Mouse (Mus musculus) limb, embryonic 13.5 days (tissue): ENCODE data around the gene Mtmr3. TPM values are rescaled to one million over a fixed set of nuclear protein-coding genes. Genes with fewer than 3 reads are reported as not detected.

ENCODE experiments used
- ATAC-seq: fragments of 200-750 bp; cut with Nextera tagmentation; 2 replicates; pipeline ENCODE4 v1.8.0; 2017; ENCODE audit warnings: low read depth, moderate number of reproducible peaks, moderate TSS enrichment; ENCODE audit not compliant: low FRiP score
- H3K27ac ChIP-seq: fragments of 300-500 bp; sonication (generic); 2 replicates; pipeline ENCODE4 v1.5.1; 2015; ENCODE audit warnings: inconsistent platforms, mild to moderate bottlenecking, moderate library complexity
- H3K27me3 ChIP-seq: fragments of 300-500 bp; sonication (generic); 2 replicates; pipeline ENCODE4 v1.6.1; 2015; ENCODE audit warnings: mild to moderate bottlenecking, inconsistent platforms
- H3K36me3 ChIP-seq: fragments of 300-500 bp; sonication (generic); 2 replicates; pipeline ENCODE4 v1.6.1; 2015; ENCODE audit warnings: inconsistent platforms, mild to moderate bottlenecking, moderate library complexity
- H3K4me1 ChIP-seq: fragments of 300-500 bp; sonication (generic); 2 replicates; pipeline ENCODE4 v1.6.1; 2015; ENCODE audit warnings: inconsistent platforms
- H3K4me2 ChIP-seq: fragments of 300-500 bp; sonication (generic); replicated peaks from 2 replicates; pipeline ENCODE4 v1.6.1; 2015; ENCODE audit warnings: inconsistent platforms, mild to moderate bottlenecking, moderate library complexity
- H3K4me3 ChIP-seq: fragments of 300-500 bp; sonication (generic); 2 replicates; pipeline ENCODE4 v1.5.1; 2015; ENCODE audit warnings: moderate library complexity, mild to moderate bottlenecking, inconsistent platforms
- H3K9ac ChIP-seq: fragments of 300-500 bp; sonication (generic); 2 replicates; pipeline ENCODE4 v1.6.1; 2015; ENCODE audit warnings: mild to moderate bottlenecking, inconsistent platforms
- H3K9me3 ChIP-seq: fragments of 300-500 bp; sonication (generic); 2 replicates; pipeline ENCODE4 v1.6.1; 2016; ENCODE audit warnings: inconsistent platforms
- WGBS: fragments of 180-500 bp; shearing (Covaris S2); methylation state at CpG from one replicate; pipeline ENCODE4 v1.1.7; 2015; 5-methylcytosine and 5-hydroxymethylcytosine counted together
- polyA plus RNA-seq: library from polyadenylated mRNA; unstranded; fragments of >200 nt; fragmentation: Nextera tagmentation; extraction: Ambion mirVana; gene quantifications from 2 replicates; pipeline ENCODE4 v1.2.1, GENCODE M21; 2015

The Mtmr3 gene
- polyA plus RNA-seq, 1 experiment from 2014 or later: 30.4 TPM

DNA sequence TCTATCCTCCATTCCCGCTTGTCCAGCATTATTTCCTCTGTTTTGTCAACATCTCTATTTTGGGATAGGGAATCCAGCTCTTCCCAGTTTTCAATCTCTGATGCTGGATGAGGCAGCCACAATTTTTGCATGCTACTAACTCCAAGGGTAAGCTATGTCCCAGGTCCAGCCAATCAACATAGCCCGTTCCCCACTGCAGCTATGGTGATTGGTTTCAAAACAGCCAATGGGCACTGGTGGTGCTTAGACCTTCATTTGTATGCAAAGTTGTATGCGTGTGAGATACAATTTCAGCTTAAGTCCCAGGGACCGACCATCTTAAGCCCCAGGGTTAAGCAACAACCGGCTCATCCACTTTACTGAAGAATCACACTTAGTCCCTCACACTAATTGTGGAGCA is 28.3 kb upstream of the Mtmr3 start:
- Histone ChIP-seq H3K9ac (no peak overlapping the region), H3K4me1 (no peaks in the 10 kb centered on the region), H3K27ac (no peak overlapping the region), H3K36me3 (no peaks in the 10 kb centered on the region), H3K4me3 (no peak overlapping the region), H3K27me3 (no peaks in the 10 kb centered on the region), H3K4me2 (no peak overlapping the region), H3K9me3 (no peaks in the 10 kb centered on the region)
- 62% methylated on average over 5 of the region's 5 CpGs for WGBS
- ATAC-seq: no peak

DNA sequence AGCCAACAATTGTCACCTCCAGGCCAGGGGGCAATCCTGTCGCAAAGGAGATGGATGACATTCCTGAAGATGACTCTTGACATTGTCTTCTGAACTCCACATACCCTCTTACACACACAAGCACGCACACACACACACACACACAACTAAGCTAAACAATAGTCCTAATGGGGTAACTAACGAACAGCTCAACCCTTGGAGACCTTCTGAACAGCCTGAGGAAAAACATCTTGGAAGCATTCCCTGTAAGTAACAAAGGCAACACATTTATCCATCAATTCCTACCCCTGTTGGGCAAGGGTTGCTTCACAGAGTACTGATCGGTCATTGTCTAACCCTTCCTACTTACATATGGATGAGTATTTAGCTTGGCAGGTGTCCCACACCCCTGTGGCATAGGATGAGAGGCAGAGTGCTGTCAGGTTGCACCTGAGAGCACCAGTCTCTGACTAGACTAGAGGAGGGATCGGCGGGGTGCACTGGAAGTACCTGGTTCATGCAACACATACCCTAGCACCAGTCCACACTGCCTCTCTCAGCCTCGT is 27.9 kb upstream of the Mtmr3 start:
- no peaks in the 10 kb centered on the region for H3K9me3 ChIP-seq
- H3K36me3 ChIP-seq: no peaks in the 10 kb centered on the region
- no peak overlapping the region for H3K4me3 ChIP-seq
- no peak overlapping the region for H3K4me2 ChIP-seq
- no peak for ATAC-seq
- no peaks in the 10 kb centered on the region for H3K27me3 ChIP-seq
- 70% methylated on average over 7 of the region's 7 CpGs for WGBS
- no peak overlapping the region for H3K27ac ChIP-seq
- no peak overlapping the region for H3K9ac ChIP-seq
- H3K4me1 ChIP-seq: no peaks in the 10 kb centered on the region

DNA sequence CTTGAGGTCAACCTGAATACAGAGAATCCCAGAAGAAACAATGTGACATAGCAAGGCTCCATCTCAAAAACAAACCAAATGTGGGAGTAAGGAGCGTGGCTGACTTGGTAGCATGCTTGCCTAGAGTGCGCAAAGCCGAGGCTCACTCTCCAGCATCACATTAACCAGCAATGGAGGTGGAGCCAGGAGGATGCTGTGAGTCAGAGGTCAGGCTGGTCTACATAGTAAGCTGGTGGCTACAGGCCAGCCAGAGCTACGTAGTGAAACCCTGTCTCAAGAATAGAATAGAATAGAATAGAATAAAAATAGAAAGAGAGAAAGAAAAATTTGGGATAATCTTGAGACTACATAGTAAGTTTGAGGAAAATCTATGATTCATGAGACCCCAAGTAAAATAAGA is 27.2 kb upstream of the Mtmr3 start:
- Histone ChIP-seq H3K27ac (no peak overlapping the region), H3K4me1 (no peaks in the 10 kb centered on the region), H3K36me3 (no peaks in the 10 kb centered on the region), H3K9ac (no peak overlapping the region), H3K4me3 (no peak overlapping the region), H3K27me3 (no peaks in the 10 kb centered on the region), H3K4me2 (no peak overlapping the region), H3K9me3 (no peaks in the 10 kb centered on the region)
- WGBS: 69% methylated on average over 4 of the region's 4 CpGs
- ATAC-seq: no peak

DNA sequence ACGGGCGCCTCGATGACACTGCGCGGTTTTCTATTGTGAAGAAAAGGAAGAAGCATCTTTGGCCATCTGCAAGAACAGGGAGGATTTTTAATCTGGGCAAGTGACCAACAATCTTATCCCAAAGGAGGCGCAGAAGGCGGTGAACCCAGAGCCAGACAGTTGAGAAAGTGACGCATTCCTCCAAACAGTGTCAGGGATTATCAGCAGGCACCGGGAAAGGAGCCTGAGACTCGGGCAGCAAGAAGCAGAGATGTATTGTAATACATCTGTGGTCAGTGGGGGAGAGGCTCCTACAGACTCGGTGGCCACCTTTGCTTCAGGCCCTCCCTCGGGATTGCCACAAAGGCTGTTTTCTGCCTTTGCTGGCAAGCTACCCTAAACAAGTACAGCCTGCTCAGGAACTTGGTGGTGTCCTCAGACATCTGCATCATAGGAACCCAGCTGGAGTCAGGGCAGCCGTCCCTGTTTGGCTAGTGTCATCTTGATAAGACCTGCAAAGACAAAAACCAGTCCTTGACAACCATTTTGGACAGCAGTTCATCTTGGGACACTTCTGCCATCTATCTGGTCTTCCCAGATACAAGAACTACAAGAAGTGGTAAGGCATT is 25.9 kb upstream of the Mtmr3 start:
- no peak overlapping the region for H3K9ac ChIP-seq
- no peaks in the 10 kb centered on the region for H3K36me3 ChIP-seq
- no peak overlapping the region for H3K4me2 ChIP-seq
- H3K27me3 ChIP-seq: no peaks in the 10 kb centered on the region
- no peaks in the 10 kb centered on the region for H3K9me3 ChIP-seq
- H3K4me3 ChIP-seq: no peak overlapping the region
- ATAC-seq: no peak
- H3K27ac ChIP-seq: no peak overlapping the region
- WGBS: 64% methylated on average over 13 of the region's 13 CpGs
- no peaks in the 10 kb centered on the region for H3K4me1 ChIP-seq

DNA sequence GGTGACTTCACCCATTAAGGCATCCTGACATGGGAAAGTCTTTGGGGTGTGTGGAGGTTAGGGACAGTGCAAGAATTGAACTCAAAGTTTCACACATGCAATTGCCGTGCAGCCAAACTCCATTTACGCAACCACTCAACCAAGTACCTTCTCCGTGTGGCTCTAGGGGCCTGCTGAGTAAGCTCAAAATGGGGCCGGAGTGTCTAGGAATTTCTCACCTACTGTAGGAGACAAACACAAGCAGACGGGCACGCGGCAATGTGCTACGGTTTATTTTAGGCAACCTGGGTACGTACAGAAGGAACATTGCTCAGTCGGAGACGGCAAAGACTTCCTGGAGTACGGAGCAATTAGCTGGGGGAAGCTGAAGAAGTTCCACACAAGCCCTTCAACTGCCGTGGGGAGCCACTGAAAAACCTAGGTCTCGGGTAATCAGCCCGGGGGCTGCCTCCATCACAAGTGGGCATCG is 25.4 kb upstream of the Mtmr3 start, which contains the start of gene Gm11032:
Gene Gm11032, plus strand, starts transcription at position 51 of the 469 bp plus-strand sequence.
- Histone ChIP-seq H3K4me1 (no peaks in the 10 kb centered on the region), H3K4me2 (no peak within 1 kb of the TSS)

DNA sequence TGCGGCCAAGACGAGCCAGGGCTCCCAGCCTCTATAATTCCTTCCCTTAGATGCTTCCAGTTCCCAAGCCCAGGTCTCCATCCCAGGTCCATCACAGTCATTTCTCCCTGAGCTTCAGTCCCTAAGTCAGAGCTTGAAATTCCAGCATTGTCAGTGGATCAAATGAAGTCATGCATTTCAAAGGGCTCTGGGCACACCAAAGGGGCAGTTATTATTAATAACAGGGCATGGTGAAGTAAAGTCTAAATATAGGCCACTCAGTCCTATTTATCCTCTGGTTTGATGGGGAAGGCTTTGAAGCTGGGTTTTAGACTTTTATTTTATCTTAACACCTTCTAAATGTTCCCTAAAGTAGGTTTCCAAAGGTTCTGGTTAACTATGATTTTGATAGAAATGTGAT is 17.2 kb upstream of the Mtmr3 start:
- H3K27ac ChIP-seq: no peak overlapping the region; the same call in 1 of the 2 replicates
- 48% methylated on average over 2 of the region's 2 CpGs for WGBS

More for the DNA sequence above, 25.4 kb upstream of the Mtmr3 start, which contains the start of gene Gm11032:
- Histone ChIP-seq H3K9ac (no peak within 1 kb of the TSS), H3K27ac (no peak within 1 kb of the TSS), H3K4me3 (no peak within 1 kb of the TSS), H3K9me3 (no peaks in the 10 kb centered on the region), H3K27me3 (no peaks in the 10 kb centered on the region), H3K36me3 (no peaks in the 10 kb centered on the region)
- 71% methylated on average over 16 of the region's 16 CpGs for WGBS
- ATAC-seq: no peak

DNA sequence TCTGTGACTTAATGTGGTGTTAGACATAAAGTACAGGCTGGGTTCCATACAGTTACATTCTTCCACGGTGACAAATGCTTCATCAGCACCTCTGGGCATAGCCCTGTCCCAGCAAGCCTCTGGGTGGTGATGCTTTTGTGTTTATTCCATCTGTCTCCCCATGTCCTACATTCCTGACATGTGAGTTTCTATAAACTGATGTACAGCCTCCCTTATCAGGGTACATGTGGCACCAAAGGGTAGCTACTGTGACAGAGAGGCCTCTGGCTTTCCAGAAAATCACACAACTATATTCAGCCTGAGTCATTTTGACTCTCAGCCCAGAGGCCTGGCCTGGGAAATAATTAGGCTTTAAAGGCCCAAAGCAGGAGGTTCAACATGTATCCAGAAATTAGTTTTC is 11.9 kb upstream of the Mtmr3 start:
- Histone ChIP-seq H3K4me2 (no peak overlapping the region), H3K4me3 (no peak overlapping the region), H3K27ac (no peak overlapping the region), H3K9me3 (no peaks in the 10 kb centered on the region), H3K36me3 (no peaks in the 10 kb centered on the region), H3K4me1 (peaks cover 20% of the 10 kb centered on the region), H3K27me3 (no peaks in the 10 kb centered on the region), H3K9ac (no peak overlapping the region)
- 75% methylated on average over 1 of the region's 1 CpGs for WGBS
- no peak for ATAC-seq

More for the DNA sequence above, 17.2 kb upstream of the Mtmr3 start:
- ATAC-seq: no peak
- Histone ChIP-seq H3K27me3 (no peaks in the 10 kb centered on the region), H3K9ac (no peak overlapping the region), H3K4me1 (peaks cover 11% of the 10 kb centered on the region; the same call in 1 of the 2 replicates), H3K4me3 (no peak overlapping the region), H3K4me2 (no peak overlapping the region), H3K9me3 (no peaks in the 10 kb centered on the region), H3K36me3 (no peaks in the 10 kb centered on the region)

DNA sequence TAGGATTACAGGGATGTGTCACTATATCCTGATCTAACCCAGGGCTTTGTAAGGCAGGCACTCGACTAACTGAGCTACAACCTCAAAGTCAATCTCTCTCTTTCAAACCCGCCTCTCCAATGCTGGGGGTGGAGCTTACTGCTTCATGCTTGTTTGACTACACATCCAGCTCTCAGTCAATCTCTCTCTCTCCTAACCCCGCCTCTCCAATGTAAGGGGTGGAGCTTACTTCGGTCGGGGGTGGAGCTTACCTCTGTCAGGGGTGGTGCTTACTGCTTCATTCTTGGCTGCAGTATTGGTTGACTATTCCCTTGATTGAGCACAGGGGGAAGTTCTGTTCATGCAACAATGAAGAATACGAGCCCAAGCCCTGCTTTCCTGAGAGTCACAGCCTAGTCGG is 10.8 kb upstream of the Mtmr3 start:
- Histone ChIP-seq H3K4me2 (no peak overlapping the region), H3K4me1 (peaks cover 20% of the 10 kb centered on the region), H3K9me3 (no peaks in the 10 kb centered on the region), H3K4me3 (no peak overlapping the region), H3K36me3 (no peaks in the 10 kb centered on the region), H3K27ac (no peak overlapping the region), H3K9ac (no peak overlapping the region), H3K27me3 (no peaks in the 10 kb centered on the region)
- 52% methylated on average over 7 of the region's 7 CpGs for WGBS
- ATAC-seq: no peak

DNA sequence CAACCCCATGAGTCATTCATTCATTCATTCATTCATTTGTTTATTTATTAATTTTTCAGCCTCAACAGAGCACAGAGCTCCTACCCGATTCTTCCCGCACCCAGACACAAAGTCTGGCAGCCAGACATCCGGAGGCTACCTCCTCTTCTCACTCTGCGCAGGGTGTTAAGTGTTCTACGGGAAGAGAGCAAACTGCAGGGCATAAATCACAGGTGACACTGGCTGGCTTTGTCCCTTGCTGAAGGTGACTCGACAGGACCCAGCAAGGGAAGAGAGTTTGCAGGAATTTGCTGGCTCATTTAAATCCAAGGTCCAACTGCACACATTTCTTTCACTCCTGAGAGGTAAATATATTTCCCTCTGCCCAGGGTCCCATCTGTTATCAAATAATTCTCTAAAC is 9.8 kb upstream of the Mtmr3 start:
- no peak for ATAC-seq
- no peaks in the 10 kb centered on the region for H3K27me3 ChIP-seq
- no peaks in the 10 kb centered on the region for H3K36me3 ChIP-seq
- H3K9me3 ChIP-seq: no peaks in the 10 kb centered on the region
- no peak overlapping the region for H3K4me3 ChIP-seq
- H3K4me2 ChIP-seq: no peak overlapping the region
- no peak overlapping the region for H3K9ac ChIP-seq
- 4% methylated on average over 6 of the region's 6 CpGs for WGBS
- H3K27ac ChIP-seq: no peak overlapping the region
- H3K4me1 ChIP-seq: peaks cover 20% of the 10 kb centered on the region

DNA sequence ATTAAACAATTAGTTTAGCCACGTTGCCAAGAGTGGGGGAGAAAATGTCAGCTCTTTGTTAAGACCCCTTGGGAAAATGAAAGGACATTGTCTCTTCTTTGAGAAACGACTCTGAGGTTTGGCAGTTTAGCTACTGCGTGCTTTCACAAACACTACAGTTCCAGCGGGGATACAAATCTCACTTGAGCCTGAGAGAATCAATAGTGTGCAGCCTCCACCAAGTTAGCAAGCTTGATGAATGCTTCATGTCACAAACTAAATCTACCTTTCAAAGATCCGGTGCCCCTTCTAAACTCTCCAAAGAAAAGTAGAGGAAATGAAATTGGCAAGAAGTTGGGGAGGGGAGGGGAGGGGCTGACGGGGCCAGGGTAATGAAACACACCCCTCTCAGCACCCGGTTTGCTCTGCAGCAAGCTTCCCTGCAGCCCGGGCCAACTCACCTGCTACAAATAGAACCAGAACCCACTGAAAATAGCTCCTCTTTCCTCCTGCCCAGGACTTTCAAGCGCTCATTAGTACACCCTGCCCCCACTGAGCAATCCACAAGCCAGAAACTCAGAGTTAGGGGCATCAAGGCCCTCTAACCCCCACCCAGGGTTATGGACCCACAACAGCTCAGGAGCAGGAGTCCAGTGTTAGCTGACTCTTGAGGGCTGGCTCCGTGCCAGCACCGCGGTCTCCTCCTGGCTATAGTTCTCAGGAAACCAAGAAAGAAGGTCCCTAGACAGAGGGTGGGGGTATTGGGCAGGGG is 8.2 kb upstream of the Mtmr3 start:
- ATAC-seq: no peak
- H3K4me2 ChIP-seq: peak overlapping the region; percentile 38
- no peak overlapping the region for H3K4me3 ChIP-seq
- 28% methylated on average over 12 of the region's 12 CpGs for WGBS
- H3K4me1 ChIP-seq: peaks cover 20% of the 10 kb centered on the region
- H3K36me3 ChIP-seq: no peaks in the 10 kb centered on the region
- H3K9me3 ChIP-seq: no peaks in the 10 kb centered on the region
- H3K27ac ChIP-seq: no peak overlapping the region
- no peak overlapping the region for H3K9ac ChIP-seq
- H3K27me3 ChIP-seq: no peaks in the 10 kb centered on the region

DNA sequence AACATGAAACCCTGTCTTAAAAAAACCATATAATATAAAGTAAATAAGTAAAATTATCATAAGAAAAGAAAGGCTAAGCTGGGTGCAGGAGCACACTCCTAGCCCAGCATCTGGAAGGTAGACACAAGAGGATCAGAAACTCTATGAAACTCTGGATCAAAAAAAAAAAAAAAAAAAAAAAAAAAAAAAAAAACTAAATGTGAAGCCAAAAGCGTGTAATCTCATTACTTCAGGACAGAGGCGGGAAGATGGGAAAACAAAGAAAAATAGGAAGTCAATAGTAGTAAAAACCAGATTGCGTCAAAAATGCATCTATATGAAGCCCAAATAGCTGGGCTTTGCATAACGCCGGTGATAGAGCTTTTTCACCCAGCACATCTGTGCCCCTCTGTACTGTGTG is 7.2 kb upstream of the Mtmr3 start:
- H3K4me2 ChIP-seq: no peak overlapping the region
- no peak overlapping the region for H3K27ac ChIP-seq
- H3K27me3 ChIP-seq: no peaks in the 10 kb centered on the region
- H3K4me1 ChIP-seq: peaks cover 20% of the 10 kb centered on the region
- no peak overlapping the region for H3K9ac ChIP-seq
- H3K36me3 ChIP-seq: no peaks in the 10 kb centered on the region
- ATAC-seq: no peak
- H3K4me3 ChIP-seq: no peak overlapping the region
- H3K9me3 ChIP-seq: no peaks in the 10 kb centered on the region
- WGBS: 76% methylated on average over 5 of the region's 5 CpGs

DNA sequence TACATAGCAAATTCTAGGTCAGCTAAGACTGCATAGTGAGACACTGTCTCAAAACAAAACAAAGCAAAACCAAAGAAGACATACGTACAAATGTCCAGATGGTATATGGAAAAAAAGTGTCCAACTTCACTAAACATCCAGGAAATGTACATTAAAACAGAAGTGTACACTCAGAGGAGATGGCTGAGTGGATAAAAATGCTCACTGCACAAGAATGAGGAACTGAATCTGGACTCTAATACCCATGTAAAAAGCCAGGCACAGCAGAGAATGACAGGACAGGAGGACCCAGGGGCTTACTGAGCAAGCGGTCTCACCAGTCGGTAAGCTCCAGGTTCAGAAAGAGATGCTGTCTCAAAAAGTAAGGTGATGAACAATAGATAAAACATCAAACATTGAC is 5.3 kb upstream of the Mtmr3 start:
- Histone ChIP-seq H3K9me3 (no peaks in the 10 kb centered on the region), H3K9ac (no peak overlapping the region), H3K4me3 (no peak overlapping the region), H3K4me1 (peaks cover 23% of the 10 kb centered on the region), H3K27ac (no peak overlapping the region), H3K27me3 (no peaks in the 10 kb centered on the region), H3K36me3 (no peaks in the 10 kb centered on the region), H3K4me2 (no peak overlapping the region)
- no peak for ATAC-seq
- 91% methylated on average over 3 of the region's 3 CpGs for WGBS
